Mouse (Mus musculus) midbrain, embryonic 14.5 days (tissue): ENCODE measurements around the gene Ankrd40. TPM values are rescaled to one million over a fixed set of nuclear protein-coding genes. Genes with fewer than 3 reads are reported as not detected.

Experiments used
- ATAC-seq: fragments of 200-750 bp; cut with Nextera tagmentation; 2 replicates; pipeline ENCODE4 v1.8.0; 2017; ENCODE audit warnings: moderate number of reproducible peaks, moderate library complexity; ENCODE audit not compliant: low FRiP score, low TSS enrichment
- DNase-seq: peaks from one replicate; pipeline ENCODE4 v3.0.0-alpha.2; 2015
- H3K27ac ChIP-seq: fragments of 300-500 bp; sonication (generic); replicated peaks from 2 replicates; pipeline ENCODE4 v1.5.1; 2014; ENCODE audit warnings: mild to moderate bottlenecking, low read depth, low read length, moderate library complexity
- H3K27me3 ChIP-seq: fragments of 300-500 bp; sonication (generic); 2 replicates; pipeline ENCODE4 v1.6.1; 2014; ENCODE audit warnings: low read length, control low read depth, mixed read lengths; ENCODE audit not compliant: control insufficient read depth, insufficient read depth
- H3K36me3 ChIP-seq: fragments of 300-500 bp; sonication (generic); 2 replicates; pipeline ENCODE4 v1.6.1; 2014; ENCODE audit warnings: low read length, control low read depth; ENCODE audit not compliant: control insufficient read depth, insufficient read depth
- H3K4me1 ChIP-seq: fragments of 300-500 bp; sonication (generic); 2 replicates; pipeline ENCODE4 v1.6.1; 2014; ENCODE audit warnings: mild to moderate bottlenecking, antibody characterized with exemption, low read length, control low read depth; ENCODE audit not compliant: control insufficient read depth, insufficient read depth
- H3K4me2 ChIP-seq: fragments of 300-500 bp; sonication (generic); 2 replicates; pipeline ENCODE4 v1.6.1; 2014; ENCODE audit warnings: mild to moderate bottlenecking, low read length, moderate library complexity
- H3K4me3 ChIP-seq: fragments of 300-500 bp; sonication (generic); replicated peaks from 2 replicates; pipeline ENCODE4 v1.5.1; 2014; ENCODE audit warnings: low read depth, low read length
- H3K9ac ChIP-seq: fragments of 300-500 bp; sonication (generic); replicated peaks from 2 replicates; pipeline ENCODE4 v1.6.1; 2014; ENCODE audit warnings: mild to moderate bottlenecking, low read length, moderate library complexity
- H3K9me3 ChIP-seq: fragments of 300-500 bp; sonication (generic); 2 replicates; pipeline ENCODE4 v1.6.1; 2016; ENCODE audit warnings: low read length, control low read depth, mixed read lengths; ENCODE audit not compliant: control insufficient read depth
- WGBS: fragments of 180-500 bp; shearing (Covaris S2); extraction: QIAGEN DNeasy Blood & Tissue Kit; methylation state at CpG from one replicate; pipeline ENCODE4 v1.1.7; 2014; 5-methylcytosine and 5-hydroxymethylcytosine counted together
- polyA plus RNA-seq: library from polyadenylated mRNA; unstranded; fragments of >200 nt; fragmentation: Nextera tagmentation; extraction: Ambion mirVana; gene quantifications from 2 replicates; pipeline ENCODE4 v1.2.1, GENCODE M21; 2014

The Ankrd40 gene
- polyA plus RNA-seq, 1 experiment from 2014 or later = 13.1 TPM

DNA sequence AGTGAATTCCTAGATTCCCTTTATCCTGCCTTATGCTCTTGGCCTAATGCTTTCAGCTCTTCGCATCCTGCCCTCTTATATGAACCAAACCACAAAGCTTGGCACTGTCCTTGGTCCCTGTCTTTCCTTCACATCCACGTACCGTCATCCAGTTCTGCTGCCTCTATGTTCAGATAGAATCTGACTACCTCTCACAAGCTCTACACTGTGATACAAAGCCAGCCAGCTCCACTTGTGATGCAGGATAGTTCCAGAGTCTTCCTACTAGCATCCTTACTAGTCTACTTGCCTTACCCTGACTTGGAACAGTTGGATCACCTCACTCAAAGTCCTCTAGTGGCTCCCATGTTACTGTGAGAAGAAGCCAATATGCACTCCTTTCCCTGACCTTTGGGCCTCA lies 2.4 kb downstream of the Ankrd40 start:
- no peak overlapping the region for H3K27ac ChIP-seq
- H3K4me1 ChIP-seq = peaks cover 24% of the 10 kb centered on the region
- DNase-seq (no peak), ATAC-seq (no peak)
- H3K4me3 ChIP-seq = no peak overlapping the region
- WGBS = 93% methylated on average over 3 of the region's 3 CpGs
- H3K4me2 ChIP-seq = no peak overlapping the region
- H3K9ac ChIP-seq = no peak overlapping the region
- H3K36me3 ChIP-seq = peaks cover 11% of the 10 kb centered on the region
- no peaks in the 10 kb centered on the region for H3K27me3 ChIP-seq
- no peaks in the 10 kb centered on the region for H3K9me3 ChIP-seq

DNA sequence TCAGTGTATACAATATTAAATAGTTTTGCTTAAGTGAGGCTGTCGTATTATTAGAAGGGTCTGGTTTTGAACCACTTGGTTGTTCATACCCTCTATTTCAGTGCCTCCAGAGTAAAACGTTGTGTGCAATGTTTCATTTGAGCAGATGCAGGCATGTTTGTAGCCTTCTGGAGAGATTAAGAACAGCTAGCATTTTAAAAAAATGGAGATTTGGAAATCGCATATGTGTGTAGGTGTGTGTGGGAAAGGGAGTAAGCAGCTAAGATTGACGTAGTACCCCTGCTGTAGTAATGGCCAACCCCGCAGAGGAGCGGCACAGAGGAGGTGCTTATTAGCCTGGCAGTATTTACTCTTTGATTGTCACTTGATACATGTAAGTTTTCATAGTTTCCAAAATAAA lies 4.9 kb downstream of the Ankrd40 start:
- Histone ChIP-seq H3K4me1 (peaks cover 18% of the 10 kb centered on the region), H3K36me3 (peaks cover 24% of the 10 kb centered on the region), H3K4me2 (no peak overlapping the region), H3K27me3 (no peaks in the 10 kb centered on the region), H3K9ac (no peak overlapping the region), H3K27ac (no peak overlapping the region), H3K4me3 (no peak overlapping the region), H3K9me3 (no peaks in the 10 kb centered on the region)
- WGBS = 94% methylated on average over 6 of the region's 6 CpGs
- DNase-seq (no peak), ATAC-seq (no peak)

DNA sequence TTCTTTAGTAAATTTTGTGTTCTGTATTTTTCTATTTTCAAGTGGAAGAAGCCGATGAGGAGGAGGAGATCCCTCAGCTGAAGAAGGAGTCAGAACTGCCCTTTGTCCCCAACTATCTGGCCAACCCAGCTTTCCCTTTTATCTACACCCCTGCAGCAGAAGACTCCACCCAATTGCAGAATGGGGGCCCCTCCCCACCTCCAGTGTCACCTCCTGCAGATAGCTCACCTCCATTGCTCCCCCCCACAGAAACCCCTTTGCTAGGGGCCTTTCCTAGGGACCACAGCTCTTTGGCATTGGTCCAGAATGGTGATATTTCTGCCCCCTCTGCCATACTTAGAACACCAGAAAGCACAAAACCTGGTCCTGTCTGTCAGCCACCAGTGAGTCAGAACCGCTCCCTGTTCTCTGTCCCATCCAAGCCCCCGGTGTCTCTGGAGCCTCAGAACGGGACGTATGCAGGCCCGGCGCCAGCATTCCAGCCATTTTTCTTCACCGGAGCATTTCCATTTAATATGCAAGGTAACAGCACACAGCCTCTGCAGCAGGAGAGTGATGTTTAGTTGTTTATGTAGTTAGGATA lies 6.7 kb downstream of the Ankrd40 start:
- Histone ChIP-seq H3K36me3 (peaks cover 42% of the 10 kb centered on the region), H3K4me2 (no peak overlapping the region), H3K4me3 (no peak overlapping the region), H3K9ac (no peak overlapping the region), H3K4me1 (peaks cover 13% of the 10 kb centered on the region), H3K27me3 (no peaks in the 10 kb centered on the region), H3K9me3 (no peaks in the 10 kb centered on the region), H3K27ac (no peak overlapping the region)
- DNase-seq (no peak), ATAC-seq (no peak)
- WGBS = 89% methylated on average over 8 of the region's 8 CpGs

DNA sequence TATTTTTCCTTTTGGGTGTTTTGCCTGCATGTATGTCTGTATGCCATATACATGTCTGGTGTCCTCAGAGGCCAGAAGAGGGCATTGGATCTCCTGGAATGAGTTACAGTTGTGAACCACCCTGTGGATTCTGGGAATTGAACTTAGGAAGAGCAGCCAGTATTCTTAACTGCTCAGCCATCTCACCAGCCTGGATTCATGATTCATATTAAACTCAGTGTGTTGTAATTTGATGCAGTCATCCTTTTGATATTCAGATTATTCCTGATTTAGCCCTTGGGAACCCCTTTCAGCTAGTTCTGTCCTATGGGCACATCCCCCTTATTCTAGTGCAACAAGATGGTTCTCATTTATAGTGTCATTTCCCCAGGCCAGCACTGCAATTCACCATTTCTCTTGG lies 8.8 kb downstream of the Ankrd40 start:
- no peak for DNase-seq
- no peaks in the 10 kb centered on the region for H3K27me3 ChIP-seq
- H3K4me3 ChIP-seq = no peak overlapping the region
- ATAC-seq = no peak
- H3K4me1 ChIP-seq = peaks cover 8% of the 10 kb centered on the region; the same call in 1 of the 2 replicates
- no peak overlapping the region for H3K4me2 ChIP-seq
- peaks cover 51% of the 10 kb centered on the region for H3K36me3 ChIP-seq
- H3K9ac ChIP-seq = no peak overlapping the region
- H3K27ac ChIP-seq = no peak overlapping the region
- H3K9me3 ChIP-seq = no peaks in the 10 kb centered on the region

DNA sequence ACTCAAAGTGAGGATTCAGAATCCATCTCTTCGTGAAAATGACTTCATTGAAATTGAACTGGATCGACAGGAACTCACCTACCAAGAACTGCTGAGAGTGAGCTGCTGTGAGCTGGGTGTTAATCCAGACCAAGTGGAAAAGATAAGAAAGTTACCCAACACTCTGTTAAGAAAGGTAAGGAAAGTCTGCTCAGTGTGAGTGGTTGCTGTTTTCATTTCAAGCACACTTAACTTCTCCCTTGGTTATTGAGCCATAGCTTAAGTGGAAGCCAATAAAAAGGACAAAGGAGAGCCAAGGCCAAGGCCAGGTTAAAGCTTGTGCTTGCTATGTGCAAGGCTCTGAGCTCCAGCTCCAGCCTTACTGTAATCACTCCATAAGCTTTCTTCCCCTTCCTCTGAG lies 10.5 kb downstream of the Ankrd40 start:
- 93% methylated on average over 2 of the region's 2 CpGs for WGBS
- no peak overlapping the region for H3K9ac ChIP-seq
- no peak overlapping the region for H3K4me2 ChIP-seq
- no peaks in the 10 kb centered on the region for H3K9me3 ChIP-seq
- H3K36me3 ChIP-seq = peaks cover 51% of the 10 kb centered on the region
- DNase-seq (no peak), ATAC-seq (no peak)
- no peak overlapping the region for H3K27ac ChIP-seq
- H3K27me3 ChIP-seq = no peaks in the 10 kb centered on the region
- H3K4me1 ChIP-seq = peaks cover 21% of the 10 kb centered on the region
- no peak overlapping the region for H3K4me3 ChIP-seq

DNA sequence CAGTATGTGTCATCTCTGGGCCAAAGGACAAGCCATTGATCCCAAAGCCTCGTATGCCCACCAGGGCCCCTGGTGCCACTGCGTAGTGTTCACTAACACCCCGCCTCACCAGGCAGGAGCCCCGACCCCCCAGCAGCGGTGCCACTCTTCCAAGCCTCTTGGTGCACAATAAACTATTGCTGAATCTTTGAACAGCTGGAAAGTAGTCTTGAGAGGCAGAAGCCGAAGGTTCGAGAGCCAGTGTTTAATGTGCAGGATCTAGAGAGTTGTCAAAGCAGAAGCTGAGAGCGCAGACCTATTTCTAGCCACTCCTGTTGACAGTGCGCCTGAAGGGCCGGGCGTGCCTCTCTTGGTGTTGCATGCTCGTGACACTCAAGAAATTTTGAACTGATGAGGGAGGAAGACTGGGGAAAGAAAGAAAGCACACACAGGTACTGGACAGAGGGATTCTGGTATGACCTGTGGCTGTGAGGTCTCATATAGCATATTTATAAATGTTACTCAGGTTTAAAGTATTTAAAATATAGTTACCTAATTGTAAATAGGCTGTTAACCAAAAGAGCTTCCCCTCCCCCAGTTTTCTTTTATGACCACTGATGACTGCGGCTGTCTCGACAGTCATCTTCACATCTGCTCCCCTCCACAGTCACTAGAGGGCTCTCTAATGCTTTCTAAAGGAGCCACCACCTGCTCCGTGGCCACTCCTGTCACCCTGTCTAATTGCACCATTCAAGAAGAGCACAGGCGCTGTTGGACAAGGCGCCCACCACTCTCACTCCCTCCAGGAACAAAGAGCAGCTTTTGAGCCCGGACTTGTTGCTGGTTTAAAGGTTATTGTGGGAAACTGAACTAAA lies 12.2 kb downstream of the Ankrd40 start:
- Histone ChIP-seq H3K4me2 (no peak overlapping the region), H3K9me3 (no peaks in the 10 kb centered on the region), H3K27ac (no peak overlapping the region), H3K27me3 (no peaks in the 10 kb centered on the region), H3K4me1 (peaks cover 21% of the 10 kb centered on the region), H3K36me3 (peaks cover 41% of the 10 kb centered on the region), H3K4me3 (no peak overlapping the region), H3K9ac (no peak overlapping the region)
- 54% methylated on average over 18 of the region's 18 CpGs for WGBS
- DNase-seq = peak; percentile 90
- ATAC-seq = peak; percentile 78; the same call in 1 of the 2 replicates

DNA sequence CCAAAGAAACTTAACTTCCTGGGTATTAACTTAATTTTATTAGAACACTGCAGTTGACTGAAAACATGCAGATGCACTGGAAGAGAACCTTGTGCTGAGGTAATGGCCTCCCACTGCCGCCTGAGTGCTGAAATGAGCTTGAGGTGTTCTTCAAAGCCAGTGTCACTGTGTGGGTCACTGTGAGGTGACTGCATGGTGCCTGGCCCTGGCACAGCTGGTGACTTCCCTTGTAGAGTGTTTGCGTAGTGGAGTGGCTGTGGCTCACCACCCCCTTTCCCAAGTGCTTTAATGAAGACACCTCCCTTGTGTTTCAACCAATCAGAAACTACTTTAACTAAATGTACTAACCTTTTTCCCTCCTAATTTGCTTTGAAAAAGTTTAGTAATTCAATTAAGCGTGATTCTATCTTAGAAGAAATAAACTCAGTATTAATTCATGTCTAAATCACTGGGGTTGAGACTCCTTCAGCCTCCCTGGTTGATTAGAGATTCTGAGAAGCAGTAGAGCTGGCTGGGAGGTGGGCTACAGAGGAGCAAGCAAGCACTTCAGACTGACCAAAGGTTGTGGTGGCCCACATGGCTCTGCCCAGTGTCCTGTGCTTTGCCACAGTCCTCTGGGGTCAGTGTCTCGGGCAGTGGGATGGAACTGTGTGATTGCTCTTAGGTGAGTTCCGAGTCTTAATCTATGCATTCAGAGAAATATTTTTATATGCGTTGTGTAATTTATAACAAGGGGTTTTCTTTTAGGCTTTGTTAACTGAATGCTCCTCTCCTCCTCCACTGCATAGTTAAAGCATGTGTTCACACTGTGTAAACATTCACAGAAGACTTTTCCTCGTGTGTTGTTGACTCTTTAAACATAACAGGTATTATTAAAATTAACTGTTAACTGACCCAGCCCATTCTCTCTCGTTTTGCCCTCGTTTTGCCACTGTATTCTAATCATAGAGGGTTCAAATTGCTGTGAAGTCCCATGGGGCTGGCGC lies 13.4 kb downstream of the Ankrd40 start:
- H3K9ac ChIP-seq = no peak overlapping the region
- no peak overlapping the region for H3K4me2 ChIP-seq
- no peak overlapping the region for H3K4me3 ChIP-seq

DNA sequence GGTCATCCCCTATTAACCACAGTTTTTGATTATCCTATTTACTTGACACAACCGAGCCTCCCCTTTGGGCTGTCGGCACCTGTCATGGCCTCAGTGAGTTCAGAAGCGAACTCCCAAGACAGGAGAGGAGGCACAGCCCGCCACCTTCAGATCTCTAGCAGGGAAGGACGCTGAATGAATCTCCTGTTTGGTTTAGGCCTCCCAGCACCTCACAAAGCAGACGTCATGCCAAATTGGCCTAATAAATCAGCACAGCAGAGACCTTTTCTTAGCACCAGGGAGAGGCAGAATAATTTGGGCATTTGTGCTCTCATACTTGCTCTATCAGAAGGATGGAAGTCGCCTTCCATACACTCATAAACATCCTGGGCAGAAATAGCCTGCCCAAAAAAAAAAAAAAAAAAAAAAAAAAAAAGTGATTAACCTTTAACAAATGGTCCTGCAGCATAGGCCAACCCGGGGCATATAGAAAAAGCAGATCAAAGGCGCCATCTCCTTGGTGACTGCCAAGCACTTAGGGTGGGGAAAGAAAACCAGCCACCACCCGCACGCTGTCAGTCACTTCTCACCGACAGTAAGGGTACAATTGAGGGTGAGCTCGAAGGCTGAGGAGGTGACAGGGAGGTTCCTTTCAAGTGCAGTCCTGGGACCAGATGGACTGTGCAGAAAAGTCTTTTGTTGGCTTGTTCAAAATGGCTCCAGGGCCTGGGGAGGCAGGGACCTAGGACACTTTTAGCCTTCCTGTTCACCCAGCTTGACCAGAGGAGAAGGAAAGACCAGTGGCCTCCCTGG lies 14.5 kb downstream of the Ankrd40 start:
- Histone ChIP-seq H3K9ac (no peak overlapping the region), H3K27ac (0 out of 2 replicates have a peak overlapping the region, but pooled peaks have one; percentile 6)
- DNase-seq = peak; percentile 38

More for the DNA sequence above, 13.4 kb downstream of the Ankrd40 start:
- ATAC-seq (no peak), DNase-seq (no peak)
- peaks cover 21% of the 10 kb centered on the region for H3K4me1 ChIP-seq
- peaks cover 31% of the 10 kb centered on the region for H3K36me3 ChIP-seq
- H3K27ac ChIP-seq = 0 out of 2 replicates have a peak overlapping the region, but pooled peaks have one; percentile 6
- H3K27me3 ChIP-seq = no peaks in the 10 kb centered on the region
- H3K9me3 ChIP-seq = no peaks in the 10 kb centered on the region
- WGBS = 52% methylated on average over 10 of the region's 10 CpGs

More for the DNA sequence above, 14.5 kb downstream of the Ankrd40 start:
- H3K4me1 ChIP-seq = peaks cover 21% of the 10 kb centered on the region
- ATAC-seq = no peak
- H3K4me2 ChIP-seq = no peak overlapping the region
- H3K4me3 ChIP-seq = no peak overlapping the region
- 8% methylated on average over 13 of the region's 13 CpGs for WGBS
- no peaks in the 10 kb centered on the region for H3K27me3 ChIP-seq
- no peaks in the 10 kb centered on the region for H3K9me3 ChIP-seq
- peaks cover 28% of the 10 kb centered on the region for H3K36me3 ChIP-seq
